Mouse (Mus musculus): Measurements from ENCODE around the gene Pmpca. TPM values are rescaled to one million over a fixed set of nuclear protein-coding genes. Genes with fewer than 3 reads are reported as not detected.
"Not testable (repeated sequence)": the region's sequence is repeated elsewhere in the genome, so short reads cannot be mapped to it uniquely, and the experiment has no call there.

Gene Pmpca
- total RNA-seq, 1 experiment from 2014 or later = 151 TPM

GRCm38 (mm10) chr2:26368572-26368971, 20.6 kb upstream of the Pmpca start:
- no peak for DNase-seq

GRCm38 (mm10) chr2:26372396-26372795, 16.7 kb upstream of the Pmpca start:
- DNase-seq = no peak

GRCm38 (mm10) chr2:26380131-26380771, 8.9 kb upstream of the Pmpca start, which contains the start of gene Snapc4:
Gene Snapc4 (minus strand): TSS chr2:26380653.
- peak; percentile 86 for DNase-seq

GRCm38 (mm10) chr2:26380871-26381270, 8.3 kb upstream of the Pmpca start:
- not testable (repeated sequence) for DNase-seq

GRCm38 (mm10) chr2:26387713-26388112, 1.4 kb upstream of the Pmpca start:
- no peak for DNase-seq

GRCm38 (mm10) chr2:26388682-26389153, 421 bp upstream of the Pmpca start:
- DNase-seq = peak; percentile 35

- no peak for DNase-seq
These were observed 1.8 kb downstream of the Pmpca start for GRCm38 (mm10) chr2:26390954-26391353.

GRCm38 (mm10) chr2:26391617-26392016, 2.5 kb downstream of the Pmpca start:
- DNase-seq = no peak

GRCm38 (mm10) chr2:26398978-26399377, 9.8 kb downstream of the Pmpca start:
- DNase-seq = no peak

- no peak for DNase-seq
These were observed 10.5 kb downstream of the Pmpca start for GRCm38 (mm10) chr2:26399647-26400046.

GRCm38 (mm10) chr2:26400296-26400695, 11.2 kb downstream of the Pmpca start:
- DNase-seq = no peak

- no peak for DNase-seq
These were observed 11.9 kb downstream of the Pmpca start for GRCm38 (mm10) chr2:26401023-26401422.

GRCm38 (mm10) chr2:26402265-26402664, 13.1 kb downstream of the Pmpca start:
- DNase-seq = no peak

GRCm38 (mm10) chr2:26403306-26403705, 14.2 kb downstream of the Pmpca start:
- DNase-seq = no peak

GRCm38 (mm10) chr2:26408515-26409356, 19.6 kb downstream of the Pmpca start, which contains the start of gene Inpp5e:
Gene Inpp5e (minus strand): TSS chr2:26409203.
- peak; percentile 99 for DNase-seq

GRCm38 (mm10) chr2:26409362-26409761, 20.2 kb downstream of the Pmpca start:
- no peak for DNase-seq

GRCm38 (mm10) chr2:26410091-26410490, 21.0 kb downstream of the Pmpca start:
- DNase-seq = no peak

- DNase-seq = no peak
These were observed 21.8 kb downstream of the Pmpca start for GRCm38 (mm10) chr2:26410931-26411411.

- DNase-seq = no peak
These were observed 27.9 kb downstream of the Pmpca start for GRCm38 (mm10) chr2:26417066-26417465.

- no peak for DNase-seq
These were observed 29.0 kb downstream of the Pmpca start for GRCm38 (mm10) chr2:26418120-26418519.

GRCm38 (mm10) chr2:26421969-26422368, 32.8 kb downstream of the Pmpca start:
- DNase-seq = no peak

GRCm38 (mm10) chr2:26423086-26423485, 33.9 kb downstream of the Pmpca start:
- DNase-seq = no peak

GRCm38 (mm10) chr2:26424541-26424940, 35.4 kb downstream of the Pmpca start:
- DNase-seq = no peak

All from adrenal gland, postnatal 25 days (tissue).